Mouse (Mus musculus) kidney, adult 2 months (tissue): ENCODE measurements around the gene Sp8.

ENCODE experiments used
- CTCF ChIP-seq: fragments of 200-500 bp; conservative IDR thresholded peaks from 2 replicates; pipeline ENCODE4 v1.5.1; 2011; ENCODE audit warnings: low read depth, mild to moderate bottlenecking, control low read depth, low read length, moderate library complexity, mixed read lengths; ENCODE audit not compliant: insufficient read depth, insufficient read length
- POLR2A ChIP-seq: fragments of 200-500 bp; IDR thresholded peaks from one replicate; pipeline ENCODE4 v1.6.1; 2011; ENCODE audit warnings: low read depth, low read length, control low read depth

GRCm38 (mm10) chr12:118850851-118851410 is 4.8 kb downstream of the Sp8 start:
- TF ChIP-seq CTCF (no peak), POLR2A (no peak)
